Mouse (Mus musculus) G1E (cell line): ENCODE measurements around the gene Actl7a.

Experiments
- CTCF ChIP-seq: IDR thresholded peaks from 2 replicates; pipeline ENCODE4 v1.5.1; 2012; ENCODE audit warnings: low read depth, low read length, inconsistent platforms, mixed read lengths
- GATA1 ChIP-seq: IDR thresholded peaks from 2 replicates; pipeline ENCODE4 v1.6.1; 2012; ENCODE audit warnings: borderline replicate concordance, low read length, inconsistent platforms, mixed read lengths
- POLR2AphosphoS5 ChIP-seq: IDR thresholded peaks from 2 replicates; pipeline ENCODE4 v1.6.1; 2012; ENCODE audit warnings: low read depth, low read length, inconsistent platforms; ENCODE audit not compliant: insufficient replicate concordance

GRCm38 (mm10) chr4:56756966-56757600 is 13.9 kb downstream of the Actl7a start:
- TF ChIP-seq CTCF (no peak), POLR2AphosphoS5 (no peak), GATA1 (no peak)
